Mouse (Mus musculus): ENCODE measurements around the gene Tpx2. TPM values are rescaled to one million over a fixed set of nuclear protein-coding genes. Genes with fewer than 3 reads are reported as not detected.
A peak's percentile ranks its signal among the peaks of the same experiment; 100 is the strongest.

Tpx2 gene
- polyA plus RNA-seq, 1 experiment, result 20.8 TPM

DNA sequence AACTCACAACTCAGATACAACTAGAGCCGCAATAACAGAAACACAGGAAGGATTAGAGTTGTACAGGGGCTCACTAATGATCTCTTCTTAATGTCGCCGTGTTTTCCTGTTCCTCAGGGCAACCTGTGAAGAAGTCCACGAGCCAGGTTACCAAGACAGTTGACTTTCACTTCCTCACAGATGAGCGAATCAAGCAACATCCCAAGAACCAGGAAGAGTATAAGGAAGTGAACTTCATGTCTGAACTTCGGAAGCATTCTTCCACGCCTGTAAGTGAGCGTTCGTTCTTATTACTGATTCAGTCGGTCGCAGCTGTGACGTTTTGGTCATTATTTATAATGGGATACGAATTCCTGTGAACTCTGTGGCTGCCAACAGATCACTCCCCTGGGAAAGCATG lies 33.1 kb downstream of the Tpx2 start:
- DNase-seq (ENCODE audit: low read depth), result no peak
- TF ChIP-seq POLR2A (IDR thresholded peaks at IDR 0.05; ENCODE audit: borderline replicate concordance, extremely low read depth, insufficient read depth, insufficient read length, poor library complexity, severe bottlenecking), result no peak
- no peak for TF ChIP-seq CTCF (IDR thresholded peaks at IDR 0.05; ENCODE audit: borderline replicate concordance, extremely low read depth, insufficient read depth, insufficient read length)

- DNase-seq (ENCODE audit: low read depth), result no peak
- TF ChIP-seq CTCF (IDR thresholded peaks at IDR 0.05; ENCODE audit: borderline replicate concordance, extremely low read depth, insufficient read depth, insufficient read length) (no peak), POLR2A (IDR thresholded peaks at IDR 0.05; ENCODE audit: borderline replicate concordance, extremely low read depth, insufficient read depth, insufficient read length, poor library complexity, severe bottlenecking) (no peak)
These were observed 36.4 kb downstream of the Tpx2 start for GRCm38 (mm10) chr2:152884101-152884645.

- TF ChIP-seq CTCF (IDR thresholded peaks at IDR 0.05; ENCODE audit: borderline replicate concordance, extremely low read depth, insufficient read depth, insufficient read length) (no peak), POLR2A (IDR thresholded peaks at IDR 0.05; ENCODE audit: borderline replicate concordance, extremely low read depth, insufficient read depth, insufficient read length, poor library complexity, severe bottlenecking) (no peak)
- no peak for DNase-seq (ENCODE audit: low read depth)
These were observed 39.5 kb downstream of the Tpx2 start for GRCm38 (mm10) chr2:152887230-152887629.

- no peak for DNase-seq (ENCODE audit: low read depth)
- TF ChIP-seq CTCF (IDR thresholded peaks at IDR 0.05; ENCODE audit: borderline replicate concordance, extremely low read depth, insufficient read depth, insufficient read length) (no peak), POLR2A (IDR thresholded peaks at IDR 0.05; ENCODE audit: borderline replicate concordance, extremely low read depth, insufficient read depth, insufficient read length, poor library complexity, severe bottlenecking) (no peak)
These were observed 41.0 kb downstream of the Tpx2 start for GRCm38 (mm10) chr2:152888774-152889173.

DNA sequence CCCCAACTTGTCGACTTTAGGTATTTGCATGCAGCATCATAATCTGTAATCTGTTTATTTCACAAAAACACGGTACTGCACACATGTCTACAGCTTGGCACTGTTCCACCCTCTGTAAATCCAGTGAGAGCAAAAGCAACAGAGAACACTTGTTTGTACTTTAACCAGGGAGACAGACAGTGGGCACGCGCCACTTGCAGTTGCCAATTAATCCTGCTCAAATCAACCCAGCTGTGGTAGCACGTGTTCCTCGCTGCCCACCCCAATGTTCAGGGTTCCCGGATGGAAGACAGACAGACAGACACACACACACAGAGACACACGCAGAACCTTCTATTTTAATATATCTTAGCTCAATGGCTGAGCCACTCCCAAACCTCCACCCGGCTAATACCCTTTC lies 48.1 kb downstream of the Tpx2 start:
- DNase-seq (ENCODE audit: low read depth), result no peak
- no peak for TF ChIP-seq CTCF (IDR thresholded peaks at IDR 0.05; ENCODE audit: borderline replicate concordance, extremely low read depth, insufficient read depth, insufficient read length)
- no peak for TF ChIP-seq POLR2A (IDR thresholded peaks at IDR 0.05; ENCODE audit: borderline replicate concordance, extremely low read depth, insufficient read depth, insufficient read length, poor library complexity, severe bottlenecking)

GRCm38 (mm10) chr2:152896926-152897325 lies 49.2 kb downstream of the Tpx2 start:
- no peak for DNase-seq (ENCODE audit: low read depth)
- TF ChIP-seq POLR2A (IDR thresholded peaks at IDR 0.05; ENCODE audit: borderline replicate concordance, extremely low read depth, insufficient read depth, insufficient read length, poor library complexity, severe bottlenecking) (no peak), CTCF (IDR thresholded peaks at IDR 0.05; ENCODE audit: borderline replicate concordance, extremely low read depth, insufficient read depth, insufficient read length) (no peak)

GRCm38 (mm10) chr2:152899011-152899410 lies 51.2 kb downstream of the Tpx2 start:
- no peak for DNase-seq (ENCODE audit: low read depth)
- no peak for TF ChIP-seq CTCF (IDR thresholded peaks at IDR 0.05; ENCODE audit: borderline replicate concordance, extremely low read depth, insufficient read depth, insufficient read length)
- no peak for TF ChIP-seq POLR2A (IDR thresholded peaks at IDR 0.05; ENCODE audit: borderline replicate concordance, extremely low read depth, insufficient read depth, insufficient read length, poor library complexity, severe bottlenecking)

- no peak for DNase-seq (ENCODE audit: low read depth)
- TF ChIP-seq CTCF (IDR thresholded peaks at IDR 0.05; ENCODE audit: borderline replicate concordance, extremely low read depth, insufficient read depth, insufficient read length), result no peak
- TF ChIP-seq POLR2A (IDR thresholded peaks at IDR 0.05; ENCODE audit: borderline replicate concordance, extremely low read depth, insufficient read depth, insufficient read length, poor library complexity, severe bottlenecking), result no peak
These were observed 53.5 kb downstream of the Tpx2 start for GRCm38 (mm10) chr2:152901296-152901695.

DNA sequence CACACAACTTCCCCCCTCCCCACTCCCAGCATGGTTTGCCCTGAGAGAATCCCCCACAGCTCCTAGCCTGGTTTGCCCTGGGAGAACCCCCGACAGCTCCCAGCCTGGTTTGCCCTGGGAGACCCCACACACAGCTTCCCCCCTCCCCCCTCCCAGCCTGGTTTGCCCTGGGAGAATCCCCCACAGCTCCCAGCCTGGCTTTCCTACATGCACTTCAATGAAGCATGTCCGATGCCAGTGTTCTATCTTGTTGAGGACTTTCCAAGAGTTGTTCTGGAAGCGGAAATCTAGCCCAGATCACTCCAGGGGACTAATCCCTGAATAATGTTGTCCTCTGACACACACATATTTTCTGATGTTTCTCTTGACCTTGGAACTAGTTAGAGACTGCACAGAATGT lies 54.9 kb downstream of the Tpx2 start:
- peak; percentile 30 for DNase-seq (ENCODE audit: low read depth)
- TF ChIP-seq CTCF (IDR thresholded peaks at IDR 0.05; ENCODE audit: borderline replicate concordance, extremely low read depth, insufficient read depth, insufficient read length), result no peak
- no peak for TF ChIP-seq POLR2A (IDR thresholded peaks at IDR 0.05; ENCODE audit: borderline replicate concordance, extremely low read depth, insufficient read depth, insufficient read length, poor library complexity, severe bottlenecking)

GRCm38 (mm10) chr2:152903586-152903985 lies 55.8 kb downstream of the Tpx2 start:
- DNase-seq (ENCODE audit: low read depth), result no peak
- no peak for TF ChIP-seq CTCF (IDR thresholded peaks at IDR 0.05; ENCODE audit: borderline replicate concordance, extremely low read depth, insufficient read depth, insufficient read length)

GRCm38 (mm10) chr2:152904127-152904643 lies 56.4 kb downstream of the Tpx2 start:
- TF ChIP-seq POLR2A (IDR thresholded peaks at IDR 0.05; ENCODE audit: borderline replicate concordance, extremely low read depth, insufficient read depth, insufficient read length, poor library complexity, severe bottlenecking) (no peak), CTCF (IDR thresholded peaks at IDR 0.05; ENCODE audit: borderline replicate concordance, extremely low read depth, insufficient read depth, insufficient read length) (no peak)
- no peak for DNase-seq (ENCODE audit: low read depth)

GRCm38 (mm10) chr2:152905036-152905829 lies 57.5 kb downstream of the Tpx2 start:
- no peak for DNase-seq (ENCODE audit: low read depth)
- TF ChIP-seq CTCF (IDR thresholded peaks at IDR 0.05; ENCODE audit: borderline replicate concordance, extremely low read depth, insufficient read depth, insufficient read length) (no peak), POLR2A (IDR thresholded peaks at IDR 0.05; ENCODE audit: borderline replicate concordance, extremely low read depth, insufficient read depth, insufficient read length, poor library complexity, severe bottlenecking) (no peak)

Measured in brain, embryonic 14.5 days (tissue).